Mouse (Mus musculus) liver, adult (tissue): ENCODE measurements around the gene Gm17783.

Experiments used
- GATA4 ChIP-seq: IDR thresholded peaks from 2 replicates; pipeline ENCODE4 v1.6.1; 2014; ENCODE audit warnings: mild to moderate bottlenecking, low read length; ENCODE audit not compliant: insufficient replicate concordance

The Gm17783 gene

DNA sequence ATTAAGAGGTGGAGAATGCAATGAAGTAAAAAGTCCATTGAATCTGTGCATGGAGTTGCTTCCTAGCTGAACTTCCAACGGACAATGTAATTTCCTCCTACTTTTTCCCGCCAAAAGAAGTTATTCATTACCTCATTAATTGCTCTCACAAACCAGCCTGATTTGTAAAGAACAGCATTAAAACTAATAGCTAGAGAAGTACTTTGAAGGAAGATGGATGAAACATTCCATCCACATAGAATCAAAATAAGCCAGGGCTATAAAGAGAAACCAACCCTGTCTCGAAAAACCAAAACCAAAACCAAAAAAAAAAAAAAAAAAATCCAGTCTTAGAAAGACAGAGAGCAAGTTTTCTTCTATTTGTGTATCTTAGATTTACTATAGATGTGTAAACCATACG lies at the start of gene Gm17783:
Gene Gm17783, minus strand, starts transcription at position 101 of the 400 bp plus-strand sequence.
- no peak for TF ChIP-seq GATA4

DNA sequence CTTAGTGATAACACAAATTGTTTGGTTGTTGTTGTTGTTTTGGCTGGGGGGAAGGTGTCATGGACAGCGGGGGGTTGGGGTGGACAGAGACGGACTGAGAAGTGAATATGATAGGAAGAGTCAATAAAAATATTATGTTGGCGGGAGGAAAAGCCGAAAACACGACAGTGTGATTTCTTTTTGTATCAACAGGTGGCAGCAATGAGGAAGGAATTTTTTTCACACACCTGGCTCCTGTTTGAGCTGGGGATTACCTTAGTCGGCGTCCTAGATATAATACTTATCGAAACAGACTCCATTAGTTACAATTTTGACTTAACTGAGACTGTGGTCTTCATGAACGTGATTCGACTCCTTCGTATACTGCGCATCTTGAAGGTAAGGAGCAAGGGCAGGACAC lies 48.0 kb upstream of the Gm17783 start:
- no peak for TF ChIP-seq GATA4

DNA sequence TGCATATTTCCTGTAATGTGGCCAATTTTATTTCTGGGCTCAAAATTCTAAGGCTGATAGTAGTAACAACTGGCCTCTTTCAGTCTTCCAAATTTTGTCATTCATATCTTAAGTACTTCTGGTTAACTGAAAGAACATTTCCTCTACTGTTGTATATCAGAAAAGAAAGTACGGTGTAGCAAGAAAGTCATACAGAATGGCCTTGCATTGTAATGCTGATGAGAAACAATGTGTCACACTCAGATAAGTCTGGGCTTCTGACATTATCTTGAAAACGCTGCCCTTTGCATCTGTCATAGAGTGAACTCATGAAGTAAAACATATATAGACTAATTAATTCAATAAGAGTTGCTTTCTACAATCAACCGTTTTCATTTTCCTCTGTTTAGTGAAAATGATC lies 40.5 kb upstream of the Gm17783 start:
- no peak for TF ChIP-seq GATA4

DNA sequence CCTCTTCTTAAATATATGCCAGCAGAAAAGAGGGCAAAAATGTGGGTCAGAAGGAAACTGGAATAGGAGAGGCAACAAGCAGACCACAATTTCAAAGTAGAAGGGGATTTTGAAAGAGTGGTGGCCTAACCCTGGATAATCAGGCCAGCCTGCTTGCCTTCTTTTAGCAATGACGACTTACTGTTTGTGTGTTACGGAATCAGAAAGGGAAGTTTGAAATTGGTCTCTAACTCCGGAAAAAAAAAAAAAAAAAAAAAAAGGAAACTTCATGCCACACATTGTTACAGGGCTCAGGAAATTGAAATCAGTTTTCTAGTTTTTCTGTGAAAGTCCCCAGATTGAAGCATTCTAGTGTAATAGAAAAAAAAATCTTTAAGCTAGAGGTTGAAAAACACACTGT lies 29.9 kb upstream of the Gm17783 start:
- no peak for TF ChIP-seq GATA4

DNA sequence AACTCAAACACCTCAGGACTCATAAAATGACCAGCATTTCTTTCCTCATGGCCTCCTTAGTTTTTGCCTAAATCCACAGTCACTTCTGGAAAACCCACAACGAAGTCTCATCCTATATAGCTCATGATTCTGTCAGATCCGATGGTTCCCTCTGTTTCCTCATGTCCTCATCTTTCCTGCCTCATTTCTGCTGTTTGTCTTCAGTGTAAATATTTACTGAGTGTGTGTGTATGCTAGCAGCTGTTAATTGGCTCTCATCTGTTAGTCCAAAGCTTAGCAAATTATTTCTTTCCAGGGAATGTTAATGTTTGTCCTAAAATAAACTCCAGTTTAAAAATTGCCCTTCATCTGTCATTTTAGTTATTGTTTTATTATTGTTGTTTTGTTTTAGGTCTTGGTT lies 19.7 kb upstream of the Gm17783 start:
- no peak for TF ChIP-seq GATA4

DNA sequence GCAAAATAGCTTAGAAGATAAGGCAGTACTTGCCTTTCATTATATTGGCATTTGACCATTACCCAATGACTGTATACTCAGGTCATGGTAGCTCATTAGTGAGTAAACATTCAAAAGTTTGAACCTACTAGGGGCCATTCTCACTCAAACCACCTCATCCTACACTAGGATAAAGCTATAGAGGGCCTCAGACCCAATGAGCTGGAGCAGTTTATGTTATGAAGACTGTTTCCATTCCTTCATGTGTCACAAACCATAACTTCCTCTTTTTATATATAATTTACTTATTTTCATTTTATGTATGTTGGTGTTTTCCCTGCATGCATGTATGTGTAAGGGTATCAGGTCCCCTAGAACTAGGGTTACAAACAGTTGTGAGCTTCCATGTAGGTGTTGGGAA lies 16.1 kb upstream of the Gm17783 start:
- TF ChIP-seq GATA4 = no peak

DNA sequence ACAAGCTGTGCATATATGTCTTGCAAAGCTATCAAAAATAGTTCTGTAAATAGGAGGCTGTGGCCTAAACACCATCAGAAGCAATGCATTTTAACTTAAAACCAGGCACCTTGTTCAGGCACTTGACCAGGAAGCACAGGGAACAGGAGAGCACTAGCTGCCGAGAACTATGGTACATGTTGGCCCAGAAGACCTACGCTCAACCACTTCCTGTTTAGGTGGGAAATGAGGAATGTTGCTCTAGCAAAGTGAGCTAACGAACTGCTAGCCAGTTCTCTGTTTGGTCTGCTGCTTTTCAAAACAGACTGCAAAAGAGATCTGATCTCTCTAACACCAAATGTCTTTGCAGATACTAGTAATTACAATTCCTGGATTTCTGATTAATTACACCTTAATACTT lies 12.5 kb upstream of the Gm17783 start:
- TF ChIP-seq GATA4 = no peak

DNA sequence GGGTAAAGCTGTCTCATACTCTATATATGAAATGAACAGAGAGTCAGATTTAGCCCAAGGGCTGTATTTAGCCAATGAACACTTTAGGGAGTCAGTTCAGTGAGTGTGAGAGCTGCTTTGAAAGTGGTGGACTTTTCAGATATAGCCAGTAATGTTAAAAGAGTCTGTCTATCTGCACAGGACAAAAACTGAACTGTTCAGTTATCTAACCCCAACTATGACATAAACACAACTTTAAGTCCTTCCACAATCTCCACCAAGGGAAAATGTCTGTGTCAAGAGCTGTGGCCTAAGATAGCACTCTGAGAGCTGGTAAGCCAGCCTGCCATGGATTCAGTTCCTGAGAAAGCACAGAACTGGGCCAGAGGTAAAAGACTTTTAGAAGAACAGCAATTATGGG lies 10.3 kb upstream of the Gm17783 start:
- no peak for TF ChIP-seq GATA4

DNA sequence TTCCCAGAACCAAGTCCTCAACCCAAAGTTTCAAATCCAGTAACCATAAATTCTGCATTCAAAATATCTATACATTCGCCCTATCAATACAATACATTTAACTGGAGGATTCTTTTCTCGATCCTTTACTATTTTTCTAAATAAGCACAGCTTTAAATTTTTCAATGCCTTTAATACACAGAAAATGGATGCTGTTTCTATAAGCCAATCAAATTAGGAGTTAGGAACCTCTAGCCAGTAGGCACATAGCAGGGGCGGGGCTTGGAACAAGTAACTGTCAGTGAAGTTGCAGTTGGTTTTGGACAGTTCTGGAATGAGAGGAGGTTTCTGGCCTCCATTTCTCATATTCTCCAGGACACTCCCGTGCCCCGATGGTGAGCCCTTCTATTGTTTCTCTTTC lies 3.2 kb upstream of the Gm17783 start, which contains the start of gene Slc9c1:
Gene Slc9c1, plus strand, starts transcription at position 301 of the 400 bp plus-strand sequence.
- TF ChIP-seq GATA4 = no peak

DNA sequence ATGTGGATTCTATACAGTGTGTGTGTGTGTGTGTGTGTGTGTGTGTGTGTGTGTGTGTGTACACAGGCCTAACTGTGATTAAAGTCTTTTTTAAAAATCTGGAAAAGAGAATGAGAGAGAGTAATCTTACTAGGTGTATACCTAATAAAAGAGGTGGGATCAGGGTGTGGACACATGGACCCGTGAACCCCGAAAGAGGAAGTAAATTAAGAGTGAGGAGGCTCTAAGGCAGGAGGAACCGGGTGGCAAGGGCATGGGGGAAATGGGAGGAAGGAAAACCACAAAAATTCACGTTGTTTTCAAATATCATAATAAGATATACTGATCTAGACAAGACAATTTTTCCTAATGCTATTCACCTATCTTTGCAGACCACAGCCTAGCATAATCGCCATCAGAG lies 6.3 kb downstream of the Gm17783 start:
- no peak for TF ChIP-seq GATA4

DNA sequence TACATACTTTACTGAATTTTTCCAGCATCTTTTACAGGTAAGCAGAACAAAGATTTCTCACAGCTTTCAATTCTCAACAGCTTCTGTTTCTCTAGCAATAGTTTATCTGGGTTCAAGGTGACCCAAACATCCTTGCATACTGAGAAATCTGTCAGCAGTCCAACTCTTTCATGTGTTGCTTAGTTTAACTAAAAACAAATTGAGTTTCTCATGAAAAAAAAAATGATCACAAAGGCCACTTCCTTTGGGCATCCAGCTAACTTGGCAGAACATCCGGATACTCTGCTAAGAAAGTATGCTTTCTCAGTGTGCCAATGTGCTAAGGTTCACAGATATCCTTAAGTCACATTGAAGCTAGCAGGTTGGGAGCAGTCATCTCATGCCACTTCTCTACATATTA lies 36.5 kb downstream of the Gm17783 start:
- TF ChIP-seq GATA4 = no peak

DNA sequence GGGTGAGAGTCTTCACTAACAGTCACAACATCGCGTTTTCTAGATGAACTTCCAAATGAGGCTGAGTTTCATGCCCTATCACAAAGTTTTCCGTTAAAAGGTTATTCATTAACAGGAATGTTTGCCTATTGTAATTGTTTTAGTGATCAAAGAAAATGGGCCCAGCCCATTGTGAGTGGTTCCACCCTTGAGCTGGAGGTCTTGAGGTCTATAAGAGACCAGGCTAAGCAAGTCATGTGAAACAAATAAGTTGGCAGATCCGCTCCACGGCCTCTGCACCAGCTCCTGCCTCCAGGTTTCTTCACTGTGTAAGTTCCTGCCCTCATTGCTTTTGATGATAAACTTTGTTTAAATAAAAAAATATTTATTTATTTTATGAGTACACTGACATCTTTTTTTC lies 38.9 kb downstream of the Gm17783 start, which contains the start of gene Gm609:
Gene Gm609, minus strand, starts transcription at position 43 of the 400 bp plus-strand sequence.
- TF ChIP-seq GATA4 = no peak

DNA sequence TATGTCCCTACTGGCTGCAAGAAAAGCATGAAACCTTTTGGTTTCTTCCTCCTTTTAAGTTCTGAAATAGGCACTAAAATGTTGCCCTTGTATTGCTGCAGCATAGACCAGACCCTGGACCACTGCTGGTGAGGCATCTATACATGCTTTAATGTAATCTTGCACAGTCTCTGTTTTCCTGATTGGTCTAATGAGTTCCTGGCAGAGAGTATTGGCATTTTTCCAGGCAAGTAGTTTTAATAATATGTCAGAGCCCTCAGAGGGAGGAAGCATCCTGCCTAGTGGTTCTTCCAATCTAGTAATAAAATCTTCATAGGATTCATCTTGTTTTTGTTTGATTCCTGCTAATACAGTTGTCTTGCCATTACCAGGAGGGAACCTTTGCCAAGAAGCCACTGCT lies 54.9 kb downstream of the Gm17783 start:
- TF ChIP-seq GATA4 = no peak
